8 mouse cellular contexts compared by ENCODE assay signal in genomic region chr1:91249564-91250414, GRCm38 (mm10). TPM values are rescaled to one million over a fixed set of nuclear protein-coding genes. Genes with fewer than 3 reads are reported as not detected.
A peak's percentile ranks its signal among the peaks of the same experiment; 100 is the strongest.
DNase-seq lines count a peak whose midpoint lies in the region; ATAC-seq lines count a peak whose summit lies in the region.

TSS of gene Ube2f (plus strand) at chr1:91250304.

- DNase-seq in R1 (ENCODE audit: low read depth, low spot score): peak; percentile 99
- peak; percentile 92 to 94 for DNase-seq in cerebellum, postnatal 25 days
- DNase-seq in frontal cortex, postnatal 25 days (ENCODE audit: low spot score in 2 of 2): peak; percentile 88 to 93
- DNase-seq in hindbrain, embryonic 14.5 days (ENCODE audit: low spot score): peak; percentile 97
- DNase-seq in layer of hippocampus, postnatal 36 days: peak; percentile 93
- peak; percentile 98 for DNase-seq in lung, postnatal 36 days
- DNase-seq in retina, postnatal 1 day: peak; percentile 99
- peak; percentile 77 to 90 for DNase-seq in urinary bladder, adult 18-20 months (ENCODE audit: low spot score in 2 of 2)

- peaks cover 12% of the 10 kb centered on the region for H3K36me3 ChIP-seq in hindbrain, embryonic 14.5 days (replicated peaks; ENCODE audit: control insufficient read depth, insufficient read depth)

- peak within 1 kb of the TSS; percentile 83 for H3K27ac ChIP-seq in hindbrain, embryonic 14.5 days

- peaks cover 24% of the 10 kb centered on the region for H3K4me1 ChIP-seq in hindbrain, embryonic 14.5 days (replicated peaks; ENCODE audit: control insufficient read depth, insufficient read depth, low read length)

- ATAC-seq in hindbrain, embryonic 14.5 days (ENCODE audit: low FRiP score): peak; percentile 99

- WGBS in hindbrain, embryonic 14.5 days: under 1% methylated on average over 43 of the region's 43 CpGs

- H3K9ac ChIP-seq in hindbrain, embryonic 14.5 days: peak within 1 kb of the TSS; percentile 93

- H3K9me3 ChIP-seq in hindbrain, embryonic 14.5 days (ENCODE audit: control insufficient read depth, low read length): no peaks in the 10 kb centered on the region

- H3K4me2 ChIP-seq in hindbrain, embryonic 14.5 days (replicated peaks): peak within 1 kb of the TSS; percentile 86

- peak within 1 kb of the TSS; percentile 99 for H3K4me3 ChIP-seq in hindbrain, embryonic 14.5 days (replicated peaks; ENCODE audit: low read length)

- no peaks in the 10 kb centered on the region for H3K27me3 ChIP-seq in hindbrain, embryonic 14.5 days (ENCODE audit: control insufficient read depth, insufficient read depth, low read length)

RNA-seq across cellular contexts. Expression of gene Ube2f, which starts in this region (rescaled TPM):
- polyA plus RNA-seq in hindbrain, embryonic 14.5 days (2014; fragmentation: Nextera tagmentation; extraction: Ambion mirVana): 63.8 and 67.6 TPM in 2 replicates
- 10 to 100 TPM; 53.1 to 57.9 TPM for total RNA-seq in layer of hippocampus, postnatal 36 days (2021)

Comparison
In these comparisons a context has a peak if more than half of its experiments do, and no peak if none do; other contexts are left out.
1. Peak in every context shown above with its lines: DNase-seq, ATAC-seq, H3K4me3 ChIP-seq and H3K27ac ChIP-seq.